Mouse (Mus musculus) cerebellum, adult 2 months (tissue): ENCODE data around the gene Efnb2.

Source experiments
- CTCF ChIP-seq: fragments of 200-500 bp; IDR thresholded peaks from 2 replicates; pipeline ENCODE4 v1.5.1; 2011; ENCODE audit warnings: low read depth, mild to moderate bottlenecking, control low read depth, low read length, moderate library complexity, borderline replicate concordance; ENCODE audit not compliant: insufficient read depth
- POLR2A ChIP-seq: fragments of 200-500 bp; IDR thresholded peaks from 2 replicates; pipeline ENCODE4 v1.6.1; 2011; ENCODE audit warnings: low read length, control low read depth, borderline replicate concordance; ENCODE audit not compliant: insufficient read depth

GRCm38 (mm10) chr8:8603875-8604274 lies 57.2 kb downstream of the Efnb2 start:
- TF ChIP-seq CTCF = no peak
- no peak for TF ChIP-seq POLR2A
